Mouse (Mus musculus): ENCODE measurements around the gene Lect2. TPM values are rescaled to one million over a fixed set of nuclear protein-coding genes. Genes with fewer than 3 reads are reported as not detected.

Lect2 gene
- polyA plus RNA-seq (2012; rRNA removed; ENCODE audit: low replicate concordance), result 0.20 and 1.2 TPM in 2 replicates

GRCm38 (mm10) chr13:56548401-56548800, at the start of gene Lect2:
Gene Lect2, minus strand, starts transcription at chr13:56548502.

GRCm38 (mm10) chr13:56522081-56522820, 26.1 kb downstream of the Lect2 start, which contains the start of gene Fbxl21:
Gene Fbxl21, plus strand, starts transcription at chr13:56522472.

Other genes starting within 250 kb of the Lect2 start
- not detected in 2 replicates for gene Gm3045, start 121.9 kb downstream of the Lect2 start, polyA plus RNA-seq (2012; rRNA removed; ENCODE audit: low replicate concordance)
- gene Slc25a48, start 110.1 kb downstream of the Lect2 start, polyA plus RNA-seq (2012; rRNA removed; ENCODE audit: low replicate concordance), result 0.06 and 0.65 TPM in 2 replicates
- gene Il9, start 66.3 kb downstream of the Lect2 start, polyA plus RNA-seq (2012; rRNA removed; ENCODE audit: low replicate concordance), result not detected in 2 replicates
- 0.21 and 0.58 TPM in 2 replicates for gene Fbxl21, start 26.0 kb downstream of the Lect2 start, polyA plus RNA-seq (2012; rRNA removed; ENCODE audit: low replicate concordance)
- gene Tgfbi, start 61.0 kb upstream of the Lect2 start, polyA plus RNA-seq (2012; rRNA removed; ENCODE audit: low replicate concordance), result 92.8 and 155 TPM in 2 replicates
- gene Smad5, start 154.5 kb upstream of the Lect2 start, polyA plus RNA-seq (2012; rRNA removed; ENCODE audit: low replicate concordance), result 2.8 and 3.2 TPM in 2 replicates
- gene Gm45623, start 205.3 kb upstream of the Lect2 start, polyA plus RNA-seq (2012; rRNA removed; ENCODE audit: low replicate concordance), result 0.15 and 0.30 TPM in 2 replicates